Mouse (Mus musculus) cerebellum, postnatal 25 days (tissue): ENCODE data around the gene Kif13a.

Experiments used
- DNase-seq, 2 experiments: peaks; one replicate each; pipeline ENCODE4 v3.0.0; 2021; ENCODE audit warnings: mixed read lengths in 2 of 2

The Kif13a gene

GRCm38 (mm10) chr13:46880736-46881135, 48.9 kb downstream of the Kif13a start:
- no peak for DNase-seq

DNA sequence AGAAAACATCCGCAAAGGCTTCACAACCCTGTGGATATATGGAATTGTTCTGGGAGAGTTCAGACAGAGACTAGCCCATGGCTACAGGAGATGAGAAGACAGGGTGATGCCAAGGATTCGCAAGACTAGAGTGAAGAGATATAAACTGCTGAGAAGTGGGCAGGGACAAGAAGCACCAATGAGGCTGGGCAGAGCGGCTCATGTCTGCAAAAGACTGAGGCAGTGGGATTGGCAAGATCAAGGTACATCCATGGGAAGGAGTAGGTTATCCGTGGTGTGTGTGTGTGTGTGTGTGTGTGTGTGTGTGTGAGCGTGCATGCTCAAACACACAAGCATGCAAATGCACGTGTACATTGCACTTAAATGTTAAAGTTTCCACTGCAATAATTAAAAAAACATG, 49.4 kb downstream of the Kif13a start:
- no peak for DNase-seq

- no peak for DNase-seq
Observed at GRCm38 (mm10) chr13:46877049-46877448, 52.6 kb downstream of the Kif13a start.

- DNase-seq: peak; percentile 53 to 68
Observed at GRCm38 (mm10) chr13:46875377-46875776, 54.3 kb downstream of the Kif13a start.

DNA sequence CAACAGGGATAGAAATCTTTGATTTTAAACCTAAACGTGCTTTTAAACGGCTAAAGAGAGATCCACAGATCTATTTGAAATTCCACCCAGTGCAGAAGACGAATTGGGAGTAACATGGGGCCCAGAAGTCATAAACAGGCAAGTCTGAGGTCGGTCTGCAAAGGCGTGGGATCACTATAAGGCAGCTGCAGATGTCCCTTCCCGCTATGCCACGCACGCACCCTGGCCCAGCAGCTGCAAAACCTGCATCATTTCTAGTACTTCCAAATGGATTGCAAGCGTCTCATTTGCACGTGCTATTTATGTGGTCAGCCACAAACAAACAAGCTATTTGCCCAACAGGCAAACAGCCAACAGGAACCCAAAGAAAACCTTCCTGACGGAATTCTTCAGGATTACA, 56.9 kb downstream of the Kif13a start:
- no peak for DNase-seq

DNA sequence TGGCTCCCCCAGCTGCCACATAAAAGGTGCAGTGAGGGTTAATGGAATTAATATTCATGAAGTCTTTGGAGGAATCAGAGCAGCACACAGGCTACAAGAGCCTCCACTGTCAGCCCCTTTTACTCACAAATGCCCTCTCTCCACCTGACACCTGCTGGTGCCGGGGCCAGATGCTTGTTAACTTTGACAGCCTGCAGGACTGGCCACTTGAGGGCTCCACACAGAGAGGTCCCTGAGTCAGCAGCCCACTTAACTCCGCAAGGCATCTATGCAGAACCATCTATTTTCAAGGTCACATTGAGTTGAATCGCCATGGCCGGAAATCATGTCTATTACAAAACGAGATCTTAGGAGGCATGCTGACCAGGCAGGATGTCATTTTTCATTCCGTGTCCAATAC, 57.5 kb downstream of the Kif13a start:
- DNase-seq: peak in 1 of 2 experiments; percentile 39

GRCm38 (mm10) chr13:46869464-46869863, 60.2 kb downstream of the Kif13a start:
- DNase-seq: no peak

DNA sequence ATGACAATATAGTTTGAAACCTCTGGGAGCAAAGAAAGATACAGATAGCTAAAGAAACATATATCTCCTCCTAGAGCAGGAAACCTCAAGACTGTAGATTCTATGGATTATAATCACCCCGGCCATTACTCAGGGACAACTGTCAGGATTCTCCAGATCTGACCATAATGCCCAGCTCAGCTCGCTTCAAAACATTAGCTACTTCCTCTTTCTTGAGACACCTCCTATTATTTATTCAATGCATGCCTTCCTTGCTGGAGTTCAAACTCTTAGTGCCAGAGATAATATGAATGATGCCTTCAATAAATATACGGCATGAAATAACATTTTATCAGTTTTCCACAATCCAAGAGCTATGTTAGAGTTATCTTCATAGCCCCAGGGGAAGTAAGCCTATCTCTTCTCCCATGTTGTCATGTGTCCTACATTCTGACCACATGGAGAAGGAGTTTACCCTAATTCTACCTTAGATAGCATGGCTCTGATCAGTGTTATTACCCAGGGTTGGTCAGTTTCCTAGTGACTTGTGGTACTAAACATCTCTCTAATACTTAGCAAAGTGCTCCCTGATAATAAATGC, 66.4 kb downstream of the Kif13a start:
- no peak for DNase-seq

- DNase-seq: peak; percentile 84
Observed at GRCm38 (mm10) chr13:46859876-46860275, 69.8 kb downstream of the Kif13a start.

- no peak for DNase-seq
Observed at GRCm38 (mm10) chr13:46859173-46859572, 70.5 kb downstream of the Kif13a start.

DNA sequence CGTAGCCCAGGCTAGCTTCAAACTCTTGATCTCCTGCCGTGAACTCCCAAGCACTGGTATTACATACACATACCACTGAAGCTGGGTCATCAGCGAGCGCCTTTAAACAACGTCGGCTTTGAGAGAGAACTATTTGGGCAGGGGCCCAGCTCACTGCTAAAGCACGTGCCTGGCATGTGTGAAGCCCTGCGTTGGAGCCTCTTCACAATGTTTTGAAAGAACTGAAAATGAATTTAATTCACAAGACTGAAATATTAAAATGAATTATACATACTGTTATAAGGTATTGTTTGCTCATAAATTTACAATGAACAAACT, 70.9 kb downstream of the Kif13a start:
- peak; percentile 43 to 53 for DNase-seq

GRCm38 (mm10) chr13:46858143-46858834, 71.4 kb downstream of the Kif13a start:
- peak in 1 of 2 experiments; percentile 40 for DNase-seq

- no peak for DNase-seq
Observed at GRCm38 (mm10) chr13:46854456-46854855, 75.2 kb downstream of the Kif13a start.

GRCm38 (mm10) chr13:46852470-46852869, 77.2 kb downstream of the Kif13a start:
- peak in 1 of 2 experiments; percentile 28 for DNase-seq

- DNase-seq: peak in 1 of 2 experiments; percentile 25
Observed at GRCm38 (mm10) chr13:46845456-46845855, 84.2 kb downstream of the Kif13a start.

DNA sequence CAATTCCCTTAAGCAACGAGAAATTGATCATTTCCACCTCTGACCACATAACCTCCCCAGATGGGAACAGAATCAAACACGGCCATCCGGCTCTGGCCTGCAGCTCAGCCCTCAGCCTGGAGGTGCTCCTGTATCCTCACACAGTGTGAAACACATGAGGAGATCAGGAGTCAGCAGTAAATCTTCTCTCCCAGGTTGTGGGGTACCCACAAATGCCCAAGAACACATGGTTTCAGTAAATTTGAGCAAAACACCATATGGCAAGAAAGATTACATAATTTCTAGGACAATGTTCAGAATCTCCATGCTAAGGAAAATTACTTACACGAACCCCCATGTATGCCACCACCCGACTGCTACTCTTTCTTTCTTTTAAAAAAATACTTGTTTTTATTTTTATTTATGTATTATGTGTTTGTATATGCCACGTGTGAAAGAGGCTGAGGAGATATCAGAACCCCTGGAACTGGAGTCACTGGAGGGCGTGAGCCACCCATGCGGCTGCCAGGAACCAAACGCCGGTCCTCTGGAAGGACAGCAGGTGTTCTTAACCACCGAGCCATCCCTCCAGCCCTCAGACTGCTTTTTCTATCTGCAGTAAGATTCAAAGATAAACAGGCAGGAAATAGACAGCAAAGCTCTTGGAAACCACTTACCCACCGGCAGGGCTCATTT, 85.0 kb downstream of the Kif13a start:
- DNase-seq: peak; percentile 63 to 69

DNA sequence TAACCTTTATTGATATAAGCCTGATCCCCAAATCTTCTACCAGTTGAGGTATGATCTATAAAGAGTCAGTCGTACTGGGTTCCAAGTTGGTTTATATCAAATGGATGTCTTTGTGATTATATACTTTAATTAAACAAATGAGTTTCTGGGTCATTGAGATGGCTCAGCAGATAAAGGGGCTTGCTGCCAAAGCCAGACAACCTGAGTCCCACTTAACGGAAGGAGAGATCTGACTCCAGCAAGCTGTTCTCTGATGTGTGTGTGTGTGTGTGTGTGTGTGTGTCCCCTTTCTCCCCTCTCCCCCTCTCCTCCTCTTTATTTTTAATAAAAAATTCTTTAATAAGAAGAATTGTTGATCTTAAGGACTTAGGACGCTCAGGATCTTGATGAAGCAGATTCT, 86.0 kb downstream of the Kif13a start:
- DNase-seq: peak; percentile 38 to 54

DNA sequence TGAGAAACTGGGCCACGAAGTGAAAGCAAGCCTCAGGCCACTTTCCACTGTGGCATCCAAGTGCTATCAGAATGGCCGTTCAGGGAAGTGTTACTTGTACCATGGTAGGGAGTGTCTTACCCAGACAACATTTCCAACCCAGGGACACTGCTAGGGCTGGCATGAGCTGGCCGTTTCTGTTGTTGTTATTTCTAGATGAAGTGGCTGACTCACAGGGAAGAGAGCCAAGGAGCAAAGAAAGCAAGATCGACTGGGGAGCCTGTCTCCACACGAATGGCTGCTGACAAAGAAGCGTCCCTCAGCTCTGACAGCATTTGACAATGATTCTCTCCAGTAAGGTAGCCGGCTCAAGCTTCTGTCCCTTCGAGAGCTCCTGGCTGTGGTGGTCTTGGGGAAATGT, 87.5 kb downstream of the Kif13a start:
- peak; percentile 67 to 80 for DNase-seq

- DNase-seq: peak; percentile 66 to 72
Observed at GRCm38 (mm10) chr13:46841668-46842067, 88.0 kb downstream of the Kif13a start.

GRCm38 (mm10) chr13:46840676-46841075, 89.0 kb downstream of the Kif13a start:
- peak in 1 of 2 experiments; percentile 18 for DNase-seq

- DNase-seq: no peak
Observed at GRCm38 (mm10) chr13:46839236-46839635, 90.4 kb downstream of the Kif13a start.

GRCm38 (mm10) chr13:46838551-46838950, 91.1 kb downstream of the Kif13a start:
- peak; percentile 44 to 73 for DNase-seq

- DNase-seq: no peak
Observed at GRCm38 (mm10) chr13:46835351-46835750, 94.3 kb downstream of the Kif13a start.

- DNase-seq: no peak
Observed at GRCm38 (mm10) chr13:46834805-46835204, 94.9 kb downstream of the Kif13a start.
